Mouse (Mus musculus): Measurements from ENCODE around the gene Prc1. TPM values are rescaled to one million over a fixed set of nuclear protein-coding genes. Genes with fewer than 3 reads are reported as not detected.

The Prc1 gene
- polyA plus RNA-seq, 1 experiment from 2014 or later = 102 TPM

DNA sequence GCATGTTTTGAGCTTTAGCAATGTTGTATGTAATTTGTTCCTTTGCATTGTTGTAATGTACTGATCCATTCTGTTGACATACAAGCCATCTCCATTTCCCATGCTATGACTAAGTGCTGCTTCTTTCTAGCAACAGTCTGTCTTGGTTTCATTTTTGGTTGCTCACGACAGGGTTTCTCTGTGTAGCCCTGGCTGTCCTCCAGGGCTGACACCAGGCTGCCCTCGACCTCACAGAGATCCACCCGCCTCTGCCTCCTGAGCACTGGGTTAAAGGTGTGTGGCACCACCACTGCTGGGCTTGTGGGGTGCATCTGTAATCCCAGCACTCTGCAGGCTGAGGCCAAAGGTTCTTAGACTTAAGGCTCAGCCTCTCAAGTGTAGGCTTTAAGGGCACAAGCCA is 5.3 kb downstream of the Prc1 start:
- Histone ChIP-seq H3K27ac (ENCODE audit: low read length) (no peak overlapping the region), H3K4me1 (ENCODE audit: control insufficient read depth, insufficient read depth, low read length) (peaks cover 14% of the 10 kb centered on the region; the same call in 1 of the 2 replicates), H3K4me2 (ENCODE audit: low read depth, low read length) (no peak overlapping the region), H3K9ac (ENCODE audit: low read depth, low read length) (no peak overlapping the region), H3K27me3 (replicated peaks; ENCODE audit: control insufficient read depth, insufficient read depth, low read length) (no peaks in the 10 kb centered on the region), H3K9me3 (ENCODE audit: control insufficient read depth, low read length) (no peaks in the 10 kb centered on the region), H3K36me3 (ENCODE audit: control insufficient read depth, insufficient read depth, low read length) (peaks cover 9% of the 10 kb centered on the region), H3K4me3 (ENCODE audit: low read length) (no peak overlapping the region)
- WGBS = 77% methylated on average over 3 of the region's 3 CpGs
- no peak for ATAC-seq

DNA sequence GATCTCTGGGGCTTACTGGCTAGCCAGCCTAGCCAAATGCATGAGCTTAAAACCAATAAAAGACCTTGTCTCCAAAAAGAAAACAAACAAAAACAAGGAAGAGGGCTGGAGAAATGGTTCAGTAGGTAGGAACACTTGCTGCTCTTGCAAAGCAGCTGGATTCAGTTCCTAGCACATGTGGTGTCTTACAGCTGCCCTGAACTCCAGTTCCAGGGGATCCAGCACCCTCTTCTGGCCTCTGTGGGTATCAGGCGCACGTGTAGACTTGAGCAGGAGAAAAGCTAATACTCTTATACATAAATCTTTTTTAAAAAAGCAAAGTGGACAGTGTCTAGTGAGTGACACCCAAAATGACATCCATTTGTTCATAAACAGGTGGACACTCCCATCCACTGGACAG is 7.3 kb downstream of the Prc1 start:
- no peak overlapping the region for H3K4me3 ChIP-seq (ENCODE audit: low read length)
- H3K9ac ChIP-seq (ENCODE audit: low read depth, low read length) = no peak overlapping the region
- H3K9me3 ChIP-seq (ENCODE audit: control insufficient read depth, low read length) = no peaks in the 10 kb centered on the region
- ATAC-seq = no peak
- no peak overlapping the region for H3K27ac ChIP-seq (ENCODE audit: low read length)
- H3K4me1 ChIP-seq (ENCODE audit: control insufficient read depth, insufficient read depth, low read length) = 0 out of 2 replicates have a peak, but pooled peaks cover 10% of the 10 kb centered on the region
- WGBS = 83% methylated on average over 2 of the region's 2 CpGs
- no peak overlapping the region for H3K4me2 ChIP-seq (ENCODE audit: low read depth, low read length)
- peaks cover 9% of the 10 kb centered on the region for H3K36me3 ChIP-seq (ENCODE audit: control insufficient read depth, insufficient read depth, low read length)
- no peaks in the 10 kb centered on the region for H3K27me3 ChIP-seq (replicated peaks; ENCODE audit: control insufficient read depth, insufficient read depth, low read length)

DNA sequence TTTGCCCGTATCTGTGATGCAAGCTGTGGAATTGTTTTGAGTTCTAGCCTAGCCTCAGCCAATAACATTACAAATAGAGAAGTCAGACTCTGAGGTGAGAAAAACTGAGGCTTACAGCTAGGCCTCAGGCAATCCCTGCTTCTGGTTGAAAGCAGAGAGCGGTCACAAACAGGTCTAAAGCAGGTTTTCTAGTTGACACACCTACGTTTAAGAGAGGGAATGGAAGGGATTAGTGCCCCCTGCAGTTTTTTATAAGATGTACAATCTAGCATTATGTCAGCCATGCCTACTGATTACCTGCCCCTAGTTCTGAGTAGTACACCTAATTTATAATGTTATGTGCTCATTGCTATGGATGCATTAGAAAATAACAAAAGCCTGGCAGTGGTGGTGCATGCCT is 13.5 kb downstream of the Prc1 start:
- WGBS = 78% methylated on average over 3 of the region's 3 CpGs
- no peak for ATAC-seq
- peaks cover 13% of the 10 kb centered on the region for H3K36me3 ChIP-seq (ENCODE audit: control insufficient read depth, insufficient read depth, low read length)
- H3K4me1 ChIP-seq (ENCODE audit: control insufficient read depth, insufficient read depth, low read length) = no peaks in the 10 kb centered on the region
- H3K4me2 ChIP-seq (ENCODE audit: low read depth, low read length) = no peak overlapping the region
- H3K9ac ChIP-seq (ENCODE audit: low read depth, low read length) = no peak overlapping the region
- no peaks in the 10 kb centered on the region for H3K27me3 ChIP-seq (replicated peaks; ENCODE audit: control insufficient read depth, insufficient read depth, low read length)
- H3K27ac ChIP-seq (ENCODE audit: low read length) = no peak overlapping the region
- no peak overlapping the region for H3K4me3 ChIP-seq (ENCODE audit: low read length)
- H3K9me3 ChIP-seq (ENCODE audit: control insufficient read depth, low read length) = no peaks in the 10 kb centered on the region

DNA sequence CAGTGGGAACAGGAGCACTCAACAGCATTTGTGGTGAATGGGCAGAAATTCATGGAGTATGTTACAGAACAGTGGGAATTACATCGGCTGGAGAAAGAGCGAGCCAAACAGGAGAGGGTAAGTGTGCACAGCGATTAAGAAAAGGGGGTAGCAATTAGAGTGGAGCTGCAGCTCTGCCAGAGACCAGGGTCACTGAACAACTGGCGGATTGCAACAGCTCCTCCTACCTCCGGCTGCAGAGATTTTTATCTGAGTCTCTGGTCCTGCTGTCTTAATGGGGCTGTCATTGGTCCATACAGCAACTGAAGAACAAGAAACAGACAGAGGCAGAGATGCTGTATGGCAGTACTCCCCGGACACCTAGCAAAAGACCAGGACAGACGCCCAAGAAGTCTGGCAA is 16.5 kb downstream of the Prc1 start:
- no peaks in the 10 kb centered on the region for H3K9me3 ChIP-seq (ENCODE audit: control insufficient read depth, low read length)
- no peak overlapping the region for H3K4me2 ChIP-seq (ENCODE audit: low read depth, low read length)
- WGBS = 81% methylated on average over 7 of the region's 7 CpGs
- H3K9ac ChIP-seq (ENCODE audit: low read depth, low read length) = no peak overlapping the region
- H3K36me3 ChIP-seq (ENCODE audit: control insufficient read depth, insufficient read depth, low read length) = peaks cover 25% of the 10 kb centered on the region
- H3K27me3 ChIP-seq (replicated peaks; ENCODE audit: control insufficient read depth, insufficient read depth, low read length) = no peaks in the 10 kb centered on the region
- H3K4me1 ChIP-seq (ENCODE audit: control insufficient read depth, insufficient read depth, low read length) = no peaks in the 10 kb centered on the region
- no peak overlapping the region for H3K4me3 ChIP-seq (ENCODE audit: low read length)
- no peak overlapping the region for H3K27ac ChIP-seq (ENCODE audit: low read length)
- no peak for ATAC-seq

DNA sequence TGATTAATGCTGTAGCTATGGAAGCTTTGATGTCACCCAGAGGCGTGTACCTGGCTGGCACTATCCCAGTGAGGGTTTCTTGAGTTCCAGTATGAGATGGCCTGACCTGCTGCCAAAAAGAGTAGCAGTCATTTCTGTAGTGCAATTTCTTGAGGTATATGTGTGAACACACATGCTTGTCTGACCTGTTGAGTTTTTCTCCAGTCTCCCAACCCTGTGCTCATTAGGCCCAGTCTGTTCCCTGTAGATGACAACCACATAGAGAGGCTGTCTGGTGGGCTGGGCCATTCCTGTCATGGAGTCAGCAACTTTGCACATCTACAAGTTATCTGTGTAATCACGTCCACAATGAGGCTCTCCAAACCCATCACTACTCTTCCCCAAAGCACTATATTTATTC is 21.5 kb downstream of the Prc1 start:
- Histone ChIP-seq H3K9me3 (ENCODE audit: control insufficient read depth, low read length) (no peaks in the 10 kb centered on the region), H3K27ac (ENCODE audit: low read length) (no peak overlapping the region), H3K27me3 (replicated peaks; ENCODE audit: control insufficient read depth, insufficient read depth, low read length) (no peaks in the 10 kb centered on the region), H3K4me3 (ENCODE audit: low read length) (no peak overlapping the region), H3K9ac (ENCODE audit: low read depth, low read length) (no peak overlapping the region), H3K4me1 (ENCODE audit: control insufficient read depth, insufficient read depth, low read length) (no peaks in the 10 kb centered on the region), H3K36me3 (ENCODE audit: control insufficient read depth, insufficient read depth, low read length) (peaks cover 29% of the 10 kb centered on the region), H3K4me2 (ENCODE audit: low read depth, low read length) (no peak overlapping the region)
- ATAC-seq = no peak
- 81% methylated on average over 2 of the region's 2 CpGs for WGBS

DNA sequence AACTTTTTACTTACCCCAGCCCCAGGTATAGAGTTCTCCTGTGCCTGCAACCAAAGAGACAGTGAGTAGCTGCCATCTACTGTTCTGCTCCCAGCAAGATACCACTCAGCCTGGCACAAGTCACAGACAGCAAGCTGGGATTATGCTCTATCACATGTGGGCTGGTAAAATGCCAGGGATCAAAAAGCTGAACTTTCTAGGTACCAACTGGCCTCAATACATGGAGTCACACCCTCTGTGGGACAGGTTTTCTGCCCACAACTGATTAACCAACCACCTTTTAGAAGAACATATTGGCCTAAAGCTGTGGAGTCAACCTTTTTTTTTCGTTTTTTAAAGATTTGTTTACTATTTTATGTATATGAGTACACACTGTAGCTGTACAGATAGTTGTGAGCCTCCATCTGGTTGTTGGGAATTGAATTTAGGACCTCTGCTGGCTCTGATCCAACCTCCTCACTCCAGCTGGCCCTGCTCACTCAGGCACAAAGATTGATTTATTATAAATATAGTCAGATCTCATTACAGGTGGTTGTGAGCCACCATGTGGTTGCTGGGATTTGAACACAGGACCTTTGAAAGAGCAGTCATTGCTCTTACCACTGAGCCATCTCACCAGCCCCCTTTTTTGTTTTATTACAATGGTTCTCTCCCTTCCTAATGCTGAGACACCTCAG is 23.3 kb downstream of the Prc1 start:
- WGBS = 76% methylated on average over 1 of the region's 1 CpGs
- no peak for ATAC-seq
- H3K9me3 ChIP-seq (ENCODE audit: control insufficient read depth, low read length) = no peaks in the 10 kb centered on the region
- no peak overlapping the region for H3K4me3 ChIP-seq (ENCODE audit: low read length)
- no peak overlapping the region for H3K9ac ChIP-seq (ENCODE audit: low read depth, low read length)
- no peak overlapping the region for H3K4me2 ChIP-seq (ENCODE audit: low read depth, low read length)
- no peaks in the 10 kb centered on the region for H3K27me3 ChIP-seq (replicated peaks; ENCODE audit: control insufficient read depth, insufficient read depth, low read length)
- no peak overlapping the region for H3K27ac ChIP-seq (ENCODE audit: low read length)
- H3K4me1 ChIP-seq (ENCODE audit: control insufficient read depth, insufficient read depth, low read length) = no peaks in the 10 kb centered on the region
- H3K36me3 ChIP-seq (ENCODE audit: control insufficient read depth, insufficient read depth, low read length) = peaks cover 22% of the 10 kb centered on the region

DNA sequence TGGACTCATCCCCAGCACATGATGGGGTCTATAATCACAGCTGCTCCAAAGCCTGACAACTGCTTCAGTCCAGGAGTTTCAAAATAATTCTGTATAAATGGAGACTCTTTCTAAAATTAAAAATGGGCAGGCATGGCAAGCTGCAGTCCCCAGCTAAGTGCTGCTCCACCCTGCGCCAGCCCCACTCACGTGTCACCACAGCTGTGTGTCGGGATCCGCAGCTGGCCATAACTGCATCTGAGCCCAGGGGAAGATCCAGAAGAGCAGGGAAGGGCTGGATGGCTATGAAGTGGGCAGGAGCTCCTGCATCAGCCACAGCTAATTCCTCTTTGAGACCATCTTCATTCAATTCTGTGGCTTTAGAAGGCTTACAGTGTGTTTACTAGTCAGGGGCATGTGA is 24.4 kb downstream of the Prc1 start:
- Histone ChIP-seq H3K9me3 (ENCODE audit: control insufficient read depth, low read length) (no peaks in the 10 kb centered on the region), H3K9ac (ENCODE audit: low read depth, low read length) (no peak overlapping the region), H3K27me3 (replicated peaks; ENCODE audit: control insufficient read depth, insufficient read depth, low read length) (no peaks in the 10 kb centered on the region), H3K4me3 (ENCODE audit: low read length) (no peak overlapping the region), H3K36me3 (ENCODE audit: control insufficient read depth, insufficient read depth, low read length) (peaks cover 14% of the 10 kb centered on the region), H3K27ac (ENCODE audit: low read length) (no peak overlapping the region), H3K4me2 (ENCODE audit: low read depth, low read length) (no peak overlapping the region), H3K4me1 (ENCODE audit: control insufficient read depth, insufficient read depth, low read length) (peaks cover 9% of the 10 kb centered on the region)
- ATAC-seq = no peak
- WGBS = 90% methylated on average over 4 of the region's 4 CpGs

DNA sequence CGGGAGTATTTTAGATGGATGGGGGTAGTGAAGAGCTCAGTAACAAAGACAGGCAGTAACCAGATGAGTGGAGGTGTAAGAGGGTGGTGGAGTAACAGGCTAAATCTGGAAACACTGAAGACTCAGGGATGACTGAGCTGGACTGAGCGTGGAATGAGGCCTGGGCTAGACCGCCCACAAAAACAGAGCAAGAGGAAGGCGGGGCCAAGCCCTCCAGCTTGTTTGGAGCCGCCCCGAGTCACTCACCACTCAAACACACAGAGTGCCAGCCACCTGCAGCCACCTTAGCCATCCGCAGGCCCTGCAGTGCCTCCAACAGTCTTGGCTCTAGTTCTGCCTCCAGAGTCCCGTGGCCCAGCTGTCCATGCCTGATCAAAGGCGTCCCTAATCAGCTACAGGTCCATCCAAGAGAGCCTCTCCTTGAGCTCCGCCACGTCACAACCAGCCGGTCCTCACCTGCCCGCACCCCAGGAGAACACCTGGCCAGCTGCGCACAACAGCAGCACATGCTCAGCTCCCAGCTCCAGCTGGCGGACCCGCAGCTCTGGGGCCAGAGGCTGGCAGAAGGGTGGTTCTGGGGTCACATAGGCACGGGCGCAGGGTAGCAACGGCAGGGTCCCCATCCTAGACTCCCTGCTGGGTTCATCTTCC is 25.7 kb downstream of the Prc1 start:
- 84% methylated on average over 19 of the region's 19 CpGs for WGBS
- Histone ChIP-seq H3K4me1 (ENCODE audit: control insufficient read depth, insufficient read depth, low read length) (peaks cover 10% of the 10 kb centered on the region), H3K27ac (ENCODE audit: low read length) (no peak overlapping the region), H3K4me3 (ENCODE audit: low read length) (no peak overlapping the region), H3K36me3 (ENCODE audit: control insufficient read depth, insufficient read depth, low read length) (peaks cover 11% of the 10 kb centered on the region; the same call in 1 of the 2 replicates), H3K9me3 (ENCODE audit: control insufficient read depth, low read length) (no peaks in the 10 kb centered on the region), H3K27me3 (replicated peaks; ENCODE audit: control insufficient read depth, insufficient read depth, low read length) (no peaks in the 10 kb centered on the region), H3K4me2 (ENCODE audit: low read depth, low read length) (no peak overlapping the region), H3K9ac (ENCODE audit: low read depth, low read length) (no peak overlapping the region)
- no peak for ATAC-seq

DNA sequence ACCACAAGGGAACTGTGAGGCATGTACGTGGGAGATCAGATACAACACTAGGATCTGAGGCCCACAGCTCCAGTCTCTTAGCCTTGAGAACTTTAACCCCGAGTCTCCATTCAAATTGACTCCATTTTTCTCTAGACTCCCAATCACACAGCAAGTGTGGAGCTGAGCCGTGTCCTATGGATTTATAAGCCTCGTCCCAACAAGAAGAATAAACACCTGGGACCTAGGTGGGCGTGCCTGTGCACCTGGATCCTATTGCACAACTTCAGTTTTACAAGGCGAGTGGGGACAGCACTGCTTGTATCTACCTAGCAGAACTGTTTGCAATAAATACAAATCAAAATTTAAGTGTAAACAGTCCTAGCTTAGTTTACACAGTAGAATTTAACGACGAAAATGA is 29.1 kb downstream of the Prc1 start:
- Histone ChIP-seq H3K36me3 (ENCODE audit: control insufficient read depth, insufficient read depth, low read length) (0 out of 2 replicates have a peak, but pooled peaks cover 8% of the 10 kb centered on the region), H3K4me3 (ENCODE audit: low read length) (peak overlapping the region; percentile 70), H3K27ac (ENCODE audit: low read length) (peak overlapping the region; percentile 92), H3K9ac (ENCODE audit: low read depth, low read length) (peak overlapping the region; percentile 76), H3K9me3 (ENCODE audit: control insufficient read depth, low read length) (no peaks in the 10 kb centered on the region), H3K4me1 (ENCODE audit: control insufficient read depth, insufficient read depth, low read length) (peaks cover 13% of the 10 kb centered on the region), H3K4me2 (ENCODE audit: low read depth, low read length) (peak overlapping the region; percentile 78), H3K27me3 (replicated peaks; ENCODE audit: control insufficient read depth, insufficient read depth, low read length) (no peaks in the 10 kb centered on the region)
- 0 out of 2 replicates have a peak, but pooled peaks have one; percentile 17 for ATAC-seq
- 11% methylated on average over 8 of the region's 8 CpGs for WGBS
